Mouse (Mus musculus): ENCODE results near the gene Zfp292. TPM values are rescaled to one million over a fixed set of nuclear protein-coding genes. Genes with fewer than 3 reads are reported as not detected.

Gene Zfp292
- polyA plus RNA-seq, 1 experiment, result 1.3 TPM

DNA sequence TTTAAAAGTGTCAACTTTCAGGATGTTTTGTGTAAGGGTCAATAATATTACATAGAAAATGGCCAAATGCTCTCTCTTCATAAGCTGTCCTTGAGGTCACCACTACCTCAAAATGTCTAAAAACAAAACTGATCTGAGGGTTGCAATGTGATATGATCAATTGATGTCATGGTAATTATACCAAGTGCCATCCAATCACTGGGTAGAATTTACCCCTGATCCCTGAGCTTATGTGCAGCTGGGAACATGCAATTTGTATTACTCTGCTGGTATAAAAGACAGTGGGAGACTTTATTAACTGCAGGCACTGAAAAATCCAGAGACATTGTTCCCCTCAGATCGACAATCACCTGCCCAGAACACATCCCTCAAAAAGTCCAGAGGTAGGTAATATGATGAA, 10.7 kb upstream of the Zfp292 start, which contains the start of gene Cga:
Gene Cga, plus strand, starts transcription at position 301 of the 400 bp plus-strand sequence.
- Histone ChIP-seq H3K4me1 (ENCODE audit: control insufficient read depth, insufficient read depth, low read length) (peaks cover 3% of the 10 kb centered on the region; the same call in 1 of the 2 replicates), H3K27me3 (ENCODE audit: control insufficient read depth, insufficient read depth, low read length) (no peaks in the 10 kb centered on the region), H3K4me3 (ENCODE audit: control insufficient read depth, low read depth, low read length) (no peak within 1 kb of the TSS), H3K36me3 (ENCODE audit: control insufficient read depth, insufficient read depth, low read length) (no peaks in the 10 kb centered on the region), H3K27ac (ENCODE audit: control insufficient read depth, insufficient read depth, low read depth, low read length) (no peak within 1 kb of the TSS)
- TF ChIP-seq CTCF (IDR thresholded peaks at IDR 0.05; ENCODE audit: control insufficient read depth, insufficient read depth, insufficient replicate concordance, low read depth, low read length) (no peak), POLR2A (IDR thresholded peaks at IDR 0.05; ENCODE audit: control insufficient read depth, low read depth, low read length) (no peak)

DNA sequence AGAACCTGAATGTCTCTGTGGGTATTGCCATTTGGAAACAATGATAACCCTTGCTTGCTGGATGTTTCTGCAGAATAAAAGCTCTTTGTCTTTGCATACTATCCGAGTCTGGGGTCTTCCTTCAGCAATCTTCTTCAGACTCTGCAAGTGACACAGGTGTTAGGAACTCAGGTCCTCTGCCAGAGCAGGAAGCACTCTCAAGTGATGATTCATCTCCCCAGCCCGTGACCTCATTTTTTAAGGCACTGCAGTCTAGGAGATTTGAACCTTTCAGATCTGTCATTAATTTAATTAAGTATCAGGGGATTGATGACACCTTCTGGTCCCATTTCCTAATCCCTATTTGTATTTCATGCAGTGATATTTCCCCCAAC, 7.0 kb upstream of the Zfp292 start:
- H3K4me3 ChIP-seq (ENCODE audit: control insufficient read depth, low read depth, low read length), result no peak overlapping the region
- H3K36me3 ChIP-seq (ENCODE audit: control insufficient read depth, insufficient read depth, low read length), result no peaks in the 10 kb centered on the region
- H3K27me3 ChIP-seq (ENCODE audit: control insufficient read depth, insufficient read depth, low read length), result no peaks in the 10 kb centered on the region
- TF ChIP-seq CTCF (IDR thresholded peaks at IDR 0.05; ENCODE audit: control insufficient read depth, insufficient read depth, insufficient replicate concordance, low read depth, low read length) (no peak), POLR2A (IDR thresholded peaks at IDR 0.05; ENCODE audit: control insufficient read depth, low read depth, low read length) (no peak)
- H3K4me1 ChIP-seq (ENCODE audit: control insufficient read depth, insufficient read depth, low read length), result peaks cover 6% of the 10 kb centered on the region
- no peak overlapping the region for H3K27ac ChIP-seq (ENCODE audit: control insufficient read depth, insufficient read depth, low read depth, low read length)

DNA sequence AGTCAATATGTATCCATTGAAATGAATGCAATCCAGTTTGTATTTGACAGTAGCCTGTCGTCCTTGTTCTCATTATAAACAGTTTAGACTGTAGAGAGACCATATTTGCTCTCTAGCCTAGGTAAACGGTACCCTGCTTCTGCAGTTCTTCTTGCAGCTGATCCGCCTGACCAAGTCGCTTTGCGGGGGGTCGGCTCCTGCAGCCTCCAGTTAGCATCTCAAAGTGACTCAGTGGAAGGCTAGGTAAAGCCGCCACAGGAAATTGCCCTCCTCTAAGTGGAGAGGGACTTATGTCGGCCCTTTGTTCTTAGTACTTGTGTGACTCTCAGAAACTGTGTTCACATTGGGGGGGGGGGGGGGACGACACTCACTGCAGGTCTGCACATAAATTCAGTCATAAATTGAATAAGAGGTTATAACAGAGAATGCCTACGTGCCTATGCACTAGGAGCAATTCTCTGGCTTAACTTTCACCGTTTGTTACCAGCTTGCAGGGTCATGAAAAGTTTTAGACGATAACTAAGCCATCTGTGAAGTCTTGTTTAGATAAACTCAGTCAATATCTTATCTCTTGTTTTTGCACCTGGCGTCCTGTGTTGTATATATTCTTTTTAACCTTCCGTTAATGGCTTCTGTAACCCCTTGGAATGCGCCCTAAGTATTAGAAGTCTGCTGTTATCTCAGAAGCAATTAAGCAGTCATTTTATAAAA, 6.5 kb upstream of the Zfp292 start:
- Histone ChIP-seq H3K27ac (ENCODE audit: control insufficient read depth, insufficient read depth, low read depth, low read length) (no peak overlapping the region), H3K4me1 (ENCODE audit: control insufficient read depth, insufficient read depth, low read length) (peaks cover 6% of the 10 kb centered on the region), H3K4me3 (ENCODE audit: control insufficient read depth, low read depth, low read length) (no peak overlapping the region), H3K27me3 (ENCODE audit: control insufficient read depth, insufficient read depth, low read length) (no peaks in the 10 kb centered on the region), H3K36me3 (ENCODE audit: control insufficient read depth, insufficient read depth, low read length) (no peaks in the 10 kb centered on the region)
- TF ChIP-seq CTCF (IDR thresholded peaks at IDR 0.05; ENCODE audit: control insufficient read depth, insufficient read depth, insufficient replicate concordance, low read depth, low read length), result no peak
- no peak for TF ChIP-seq POLR2A (IDR thresholded peaks at IDR 0.05; ENCODE audit: control insufficient read depth, low read depth, low read length)

- H3K27ac ChIP-seq (ENCODE audit: control insufficient read depth, insufficient read depth, low read depth, low read length), result no peak overlapping the region
- no peaks in the 10 kb centered on the region for H3K36me3 ChIP-seq (ENCODE audit: control insufficient read depth, insufficient read depth, low read length)
- H3K4me3 ChIP-seq (ENCODE audit: control insufficient read depth, low read depth, low read length), result peak overlapping the region; percentile 77
- peaks cover 9% of the 10 kb centered on the region for H3K4me1 ChIP-seq (ENCODE audit: control insufficient read depth, insufficient read depth, low read length)
- TF ChIP-seq CTCF (IDR thresholded peaks at IDR 0.05; ENCODE audit: control insufficient read depth, insufficient read depth, insufficient replicate concordance, low read depth, low read length) (no peak), POLR2A (IDR thresholded peaks at IDR 0.05; ENCODE audit: control insufficient read depth, low read depth, low read length) (no peak)
- H3K27me3 ChIP-seq (ENCODE audit: control insufficient read depth, insufficient read depth, low read length), result no peaks in the 10 kb centered on the region
Measured at GRCm38 (mm10) chr4:34887295-34887694, 4.5 kb upstream of the Zfp292 start.

GRCm38 (mm10) chr4:34886490-34887111, 3.8 kb upstream of the Zfp292 start:
- Histone ChIP-seq H3K36me3 (ENCODE audit: control insufficient read depth, insufficient read depth, low read length) (no peaks in the 10 kb centered on the region), H3K4me3 (ENCODE audit: control insufficient read depth, low read depth, low read length) (peak overlapping the region; percentile 77), H3K27me3 (ENCODE audit: control insufficient read depth, insufficient read depth, low read length) (no peaks in the 10 kb centered on the region), H3K4me1 (ENCODE audit: control insufficient read depth, insufficient read depth, low read length) (peaks cover 9% of the 10 kb centered on the region), H3K27ac (ENCODE audit: control insufficient read depth, insufficient read depth, low read depth, low read length) (peak overlapping the region; percentile 63)
- TF ChIP-seq POLR2A (IDR thresholded peaks at IDR 0.05; ENCODE audit: control insufficient read depth, low read depth, low read length) (peak; percentile 67), CTCF (IDR thresholded peaks at IDR 0.05; ENCODE audit: control insufficient read depth, insufficient read depth, insufficient replicate concordance, low read depth, low read length) (no peak)

DNA sequence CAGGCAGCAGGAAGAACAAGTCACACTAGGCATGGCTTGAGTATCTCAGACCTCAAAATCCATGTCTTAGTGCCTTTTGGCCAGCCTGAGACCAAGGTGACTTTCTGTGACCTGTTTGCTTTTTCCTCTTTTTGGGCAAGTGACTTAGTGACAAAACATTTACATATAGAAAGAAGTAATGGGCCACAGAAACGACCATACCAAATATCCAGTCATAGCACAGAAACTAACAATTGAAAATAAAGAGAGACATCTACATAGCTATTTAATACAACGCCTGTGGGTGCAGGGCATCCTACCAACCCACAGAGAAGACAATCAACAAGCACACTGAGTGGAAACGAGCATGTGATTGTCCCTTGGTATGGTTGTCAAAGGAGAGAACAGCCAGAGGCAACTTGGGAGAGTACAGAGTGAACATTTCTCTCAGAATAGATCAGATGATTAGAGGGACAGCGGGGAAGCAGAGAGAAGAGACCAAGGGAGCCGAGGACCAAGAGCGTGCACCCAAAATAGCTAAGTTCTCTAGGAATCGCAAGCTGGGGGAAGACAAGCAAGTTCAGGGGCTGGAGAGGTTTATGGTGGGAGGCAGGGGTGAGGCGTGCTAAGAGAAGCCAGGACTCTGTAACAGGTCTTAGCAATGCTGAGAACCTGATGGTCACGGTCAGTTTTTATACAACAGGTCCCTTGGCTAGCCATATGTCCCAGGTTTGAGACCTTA, 3.0 kb upstream of the Zfp292 start:
- no peaks in the 10 kb centered on the region for H3K36me3 ChIP-seq (ENCODE audit: control insufficient read depth, insufficient read depth, low read length)
- peak overlapping the region; percentile 63 for H3K27ac ChIP-seq (ENCODE audit: control insufficient read depth, insufficient read depth, low read depth, low read length)
- TF ChIP-seq POLR2A (IDR thresholded peaks at IDR 0.05; ENCODE audit: control insufficient read depth, low read depth, low read length), result no peak
- no peak for TF ChIP-seq CTCF (IDR thresholded peaks at IDR 0.05; ENCODE audit: control insufficient read depth, insufficient read depth, insufficient replicate concordance, low read depth, low read length)
- H3K27me3 ChIP-seq (ENCODE audit: control insufficient read depth, insufficient read depth, low read length), result no peaks in the 10 kb centered on the region
- H3K4me1 ChIP-seq (ENCODE audit: control insufficient read depth, insufficient read depth, low read length), result peaks cover 9% of the 10 kb centered on the region
- no peak overlapping the region; the same call in 1 of the 2 replicates for H3K4me3 ChIP-seq (ENCODE audit: control insufficient read depth, low read depth, low read length)

All from testis, adult 2 months (tissue).